Mouse (Mus musculus): ENCODE data around the gene Dnmt3a. TPM values are rescaled to one million over a fixed set of nuclear protein-coding genes. Genes with fewer than 3 reads are reported as not detected.
A peak's percentile ranks its signal among the peaks of the same experiment; 100 is the strongest.

Gene Dnmt3a
- polyA plus RNA-seq, 1 experiment from 2014 or later, result 53.8 TPM

GRCm38 (mm10) chr12:3809520-3810180, 3.8 kb downstream of the Dnmt3a start:
- peak overlapping the region; percentile 81 for H3K4me2 ChIP-seq (ENCODE audit: low read depth, low read length)
- H3K4me3 ChIP-seq (ENCODE audit: low read length), result no peak overlapping the region
- H3K27me3 ChIP-seq (replicated peaks; ENCODE audit: control insufficient read depth, insufficient read depth, low read length), result no peaks in the 10 kb centered on the region
- WGBS, result 59% methylated on average over 7 of the region's 7 CpGs
- no peak for ATAC-seq
- no peaks in the 10 kb centered on the region for H3K9me3 ChIP-seq (ENCODE audit: control insufficient read depth, low read length)
- 0 out of 2 replicates have a peak, but pooled peaks cover 2% of the 10 kb centered on the region for H3K36me3 ChIP-seq (ENCODE audit: control insufficient read depth, insufficient read depth, low read length)
- peaks cover 48% of the 10 kb centered on the region for H3K4me1 ChIP-seq (ENCODE audit: control insufficient read depth, insufficient read depth, low read length)
- H3K27ac ChIP-seq (ENCODE audit: low read length), result no peak overlapping the region
- H3K9ac ChIP-seq (ENCODE audit: low read depth, low read length), result peak overlapping the region; percentile 43; the same call in 1 of the 2 replicates

- H3K27me3 ChIP-seq (replicated peaks; ENCODE audit: control insufficient read depth, insufficient read depth, low read length), result no peaks in the 10 kb centered on the region
- H3K4me2 ChIP-seq (ENCODE audit: low read depth, low read length), result peak overlapping the region; percentile 81
- H3K4me1 ChIP-seq (ENCODE audit: control insufficient read depth, insufficient read depth, low read length), result peaks cover 54% of the 10 kb centered on the region
- H3K4me3 ChIP-seq (ENCODE audit: low read length), result no peak overlapping the region
- peak overlapping the region; percentile 43 for H3K9ac ChIP-seq (ENCODE audit: low read depth, low read length)
- H3K9me3 ChIP-seq (ENCODE audit: control insufficient read depth, low read length), result no peaks in the 10 kb centered on the region
- 24% methylated on average over 4 of the region's 4 CpGs for WGBS
- no peak for ATAC-seq
- H3K27ac ChIP-seq (ENCODE audit: low read length), result no peak overlapping the region
- 0 out of 2 replicates have a peak, but pooled peaks cover 2% of the 10 kb centered on the region for H3K36me3 ChIP-seq (ENCODE audit: control insufficient read depth, insufficient read depth, low read length)
These were observed 4.6 kb downstream of the Dnmt3a start for GRCm38 (mm10) chr12:3810455-3810854.

- Histone ChIP-seq H3K4me2 (ENCODE audit: low read depth, low read length) (peak overlapping the region; percentile 1; the same call in 1 of the 2 replicates), H3K4me3 (ENCODE audit: low read length) (no peak overlapping the region), H3K9me3 (ENCODE audit: control insufficient read depth, low read length) (no peaks in the 10 kb centered on the region), H3K27me3 (replicated peaks; ENCODE audit: control insufficient read depth, insufficient read depth, low read length) (no peaks in the 10 kb centered on the region), H3K36me3 (ENCODE audit: control insufficient read depth, insufficient read depth, low read length) (0 out of 2 replicates have a peak, but pooled peaks cover 2% of the 10 kb centered on the region), H3K4me1 (ENCODE audit: control insufficient read depth, insufficient read depth, low read length) (peaks cover 56% of the 10 kb centered on the region), H3K9ac (ENCODE audit: low read depth, low read length) (peak overlapping the region; percentile 52), H3K27ac (ENCODE audit: low read length) (peak overlapping the region; percentile 47; the same call in 1 of the 2 replicates)
- WGBS, result 20% methylated on average over 5 of the region's 5 CpGs
- no peak for ATAC-seq
These were observed 5.8 kb downstream of the Dnmt3a start for GRCm38 (mm10) chr12:3811596-3811995.

- no peak for ATAC-seq
- 39% methylated on average over 6 of the region's 6 CpGs for WGBS
- Histone ChIP-seq H3K9ac (ENCODE audit: low read depth, low read length) (no peak overlapping the region), H3K4me2 (ENCODE audit: low read depth, low read length) (no peak overlapping the region), H3K27ac (ENCODE audit: low read length) (no peak overlapping the region), H3K9me3 (ENCODE audit: control insufficient read depth, low read length) (no peaks in the 10 kb centered on the region), H3K36me3 (ENCODE audit: control insufficient read depth, insufficient read depth, low read length) (0 out of 2 replicates have a peak, but pooled peaks cover 2% of the 10 kb centered on the region), H3K4me1 (ENCODE audit: control insufficient read depth, insufficient read depth, low read length) (peaks cover 62% of the 10 kb centered on the region), H3K4me3 (ENCODE audit: low read length) (no peak overlapping the region), H3K27me3 (replicated peaks; ENCODE audit: control insufficient read depth, insufficient read depth, low read length) (no peaks in the 10 kb centered on the region)
These were observed 6.4 kb downstream of the Dnmt3a start for GRCm38 (mm10) chr12:3812251-3812650.

- 80% methylated on average over 8 of the region's 8 CpGs for WGBS
- H3K9ac ChIP-seq (ENCODE audit: low read depth, low read length), result no peak overlapping the region
- no peaks in the 10 kb centered on the region for H3K9me3 ChIP-seq (ENCODE audit: control insufficient read depth, low read length)
- H3K4me3 ChIP-seq (ENCODE audit: low read length), result no peak overlapping the region
- peaks cover 66% of the 10 kb centered on the region for H3K4me1 ChIP-seq (ENCODE audit: control insufficient read depth, insufficient read depth, low read length)
- no peaks in the 10 kb centered on the region for H3K27me3 ChIP-seq (replicated peaks; ENCODE audit: control insufficient read depth, insufficient read depth, low read length)
- 0 out of 2 replicates have a peak, but pooled peaks cover 2% of the 10 kb centered on the region for H3K36me3 ChIP-seq (ENCODE audit: control insufficient read depth, insufficient read depth, low read length)
- no peak overlapping the region for H3K4me2 ChIP-seq (ENCODE audit: low read depth, low read length)
- no peak overlapping the region for H3K27ac ChIP-seq (ENCODE audit: low read length)
- ATAC-seq, result no peak
These were observed 7.3 kb downstream of the Dnmt3a start for GRCm38 (mm10) chr12:3813138-3813537.

- Histone ChIP-seq H3K4me1 (ENCODE audit: control insufficient read depth, insufficient read depth, low read length) (peaks cover 65% of the 10 kb centered on the region), H3K27me3 (replicated peaks; ENCODE audit: control insufficient read depth, insufficient read depth, low read length) (no peaks in the 10 kb centered on the region), H3K36me3 (ENCODE audit: control insufficient read depth, insufficient read depth, low read length) (0 out of 2 replicates have a peak, but pooled peaks cover 2% of the 10 kb centered on the region), H3K4me3 (ENCODE audit: low read length) (no peak overlapping the region), H3K9me3 (ENCODE audit: control insufficient read depth, low read length) (no peaks in the 10 kb centered on the region), H3K4me2 (ENCODE audit: low read depth, low read length) (no peak overlapping the region), H3K9ac (ENCODE audit: low read depth, low read length) (0 out of 2 replicates have a peak overlapping the region, but pooled peaks have one; percentile 25), H3K27ac (ENCODE audit: low read length) (no peak overlapping the region)
- no peak for ATAC-seq
- 46% methylated on average over 6 of the region's 6 CpGs for WGBS
These were observed 9.6 kb downstream of the Dnmt3a start for GRCm38 (mm10) chr12:3815386-3815785.

GRCm38 (mm10) chr12:3817033-3817432, 11.2 kb downstream of the Dnmt3a start:
- peaks cover 53% of the 10 kb centered on the region for H3K4me1 ChIP-seq (ENCODE audit: control insufficient read depth, insufficient read depth, low read length)
- WGBS, result 62% methylated on average over 7 of the region's 7 CpGs
- ATAC-seq, result no peak

GRCm38 (mm10) chr12:3817566-3817965, 11.8 kb downstream of the Dnmt3a start:
- 0 out of 2 replicates have a peak, but pooled peaks cover 2% of the 10 kb centered on the region for H3K36me3 ChIP-seq (ENCODE audit: control insufficient read depth, insufficient read depth, low read length)
- H3K9ac ChIP-seq (ENCODE audit: low read depth, low read length), result no peak overlapping the region
- H3K27ac ChIP-seq (ENCODE audit: low read length), result no peak overlapping the region
- WGBS, result 70% methylated on average over 5 of the region's 5 CpGs
- H3K27me3 ChIP-seq (replicated peaks; ENCODE audit: control insufficient read depth, insufficient read depth, low read length), result no peaks in the 10 kb centered on the region
- H3K4me2 ChIP-seq (ENCODE audit: low read depth, low read length), result no peak overlapping the region
- ATAC-seq, result no peak
- H3K4me3 ChIP-seq (ENCODE audit: low read length), result no peak overlapping the region
- H3K9me3 ChIP-seq (ENCODE audit: control insufficient read depth, low read length), result no peaks in the 10 kb centered on the region
- peaks cover 53% of the 10 kb centered on the region for H3K4me1 ChIP-seq (ENCODE audit: control insufficient read depth, insufficient read depth, low read length)

More at GRCm38 (mm10) chr12:3817033-3817432, 11.2 kb downstream of the Dnmt3a start:
- H3K36me3 ChIP-seq (ENCODE audit: control insufficient read depth, insufficient read depth, low read length), result 0 out of 2 replicates have a peak, but pooled peaks cover 2% of the 10 kb centered on the region
- no peak overlapping the region for H3K4me2 ChIP-seq (ENCODE audit: low read depth, low read length)
- H3K9ac ChIP-seq (ENCODE audit: low read depth, low read length), result no peak overlapping the region
- H3K4me3 ChIP-seq (ENCODE audit: low read length), result no peak overlapping the region
- no peaks in the 10 kb centered on the region for H3K27me3 ChIP-seq (replicated peaks; ENCODE audit: control insufficient read depth, insufficient read depth, low read length)
- no peak overlapping the region for H3K27ac ChIP-seq (ENCODE audit: low read length)
- no peaks in the 10 kb centered on the region for H3K9me3 ChIP-seq (ENCODE audit: control insufficient read depth, low read length)

GRCm38 (mm10) chr12:3819899-3820298, 14.1 kb downstream of the Dnmt3a start:
- peaks cover 68% of the 10 kb centered on the region for H3K4me1 ChIP-seq (ENCODE audit: control insufficient read depth, insufficient read depth, low read length)

More at GRCm38 (mm10) chr12:3819899-3820298, 14.1 kb downstream of the Dnmt3a start:
- no peak overlapping the region for H3K4me3 ChIP-seq (ENCODE audit: low read length)
- no peak overlapping the region for H3K4me2 ChIP-seq (ENCODE audit: low read depth, low read length)
- no peak overlapping the region for H3K27ac ChIP-seq (ENCODE audit: low read length)
- 29% methylated on average over 4 of the region's 4 CpGs for WGBS
- no peaks in the 10 kb centered on the region for H3K36me3 ChIP-seq (ENCODE audit: control insufficient read depth, insufficient read depth, low read length)
- H3K9ac ChIP-seq (ENCODE audit: low read depth, low read length), result 0 out of 2 replicates have a peak overlapping the region, but pooled peaks have one; percentile 6
- ATAC-seq, result peak; percentile 57
- no peaks in the 10 kb centered on the region for H3K9me3 ChIP-seq (ENCODE audit: control insufficient read depth, low read length)
- no peaks in the 10 kb centered on the region for H3K27me3 ChIP-seq (replicated peaks; ENCODE audit: control insufficient read depth, insufficient read depth, low read length)
